Mouse (Mus musculus) MEL (cell line): ENCODE results near the gene Pnpla2. TPM values are rescaled to one million over a fixed set of nuclear protein-coding genes. Genes with fewer than 3 reads are reported as not detected.
A peak's percentile ranks its signal among the peaks of the same experiment; 100 is the strongest.
"Not testable (repeated sequence)": the region's sequence is repeated elsewhere in the genome, so short reads cannot be mapped to it uniquely, and the experiment has no call there.

ENCODE experiments used
- DNase-seq: peaks from one replicate; pipeline ENCODE4 v3.0.0; 2011; ENCODE audit warnings: low read depth, low spot score
- H3K27ac ChIP-seq: 2 replicates; pipeline ENCODE4 v1.5.1; 2012; ENCODE audit warnings: low read depth, mild to moderate bottlenecking, control low read depth, low read length, moderate library complexity; ENCODE audit not compliant: control insufficient read depth
- H3K27me3 ChIP-seq, 2 experiments: fragments of 150-350 bp in 1 of 2; sonication (generic) in 1 of 2; 2 replicates each; pipeline ENCODE4 v1.6.1; 2012; ENCODE audit warnings: low read length in 2 of 2, mild to moderate bottlenecking in 2 of 2, improper control_type of control experiment in 1 of 2, moderate library complexity in 1 of 2; ENCODE audit not compliant: insufficient read depth in 2 of 2, control insufficient read depth in 1 of 2
- H3K36me3 ChIP-seq, 2 experiments: 2 replicates each; pipeline ENCODE4 v1.6.1; 2012 to 2014; ENCODE audit warnings: low read length in 2 of 2, improper control_type of control experiment in 1 of 2, inconsistent platforms in 1 of 2, mild to moderate bottlenecking in 1 of 2; ENCODE audit not compliant: insufficient read depth in 2 of 2, control insufficient read depth in 1 of 2
- H3K4me1 ChIP-seq, 2 experiments: fragments of 150-350 bp in 1 of 2; sonication (generic) in 1 of 2; 2 replicates each; pipeline ENCODE4 v1.6.1; 2012; ENCODE audit warnings: low read length in 2 of 2, improper control_type of control experiment in 1 of 2, mild to moderate bottlenecking in 1 of 2; ENCODE audit not compliant: insufficient read depth in 2 of 2, control insufficient read depth in 1 of 2
- H3K4me3 ChIP-seq, 2 experiments: fragments of 150-350 bp in 1 of 2; sonication (generic) in 1 of 2; 2 replicates each; pipeline ENCODE4 v1.5.1; 2012; ENCODE audit warnings: low read depth in 2 of 2, low read length in 2 of 2, mild to moderate bottlenecking in 2 of 2, moderate library complexity in 2 of 2, control low read depth in 1 of 2, improper control_type of control experiment in 1 of 2; ENCODE audit not compliant: control insufficient read depth in 1 of 2, insufficient read depth in 1 of 2
- H3K79me2 ChIP-seq: 2 replicates; pipeline ENCODE4 v1.6.1; 2012; ENCODE audit warnings: mild to moderate bottlenecking, low read length, moderate library complexity; ENCODE audit not compliant: control insufficient read depth, poor library complexity, insufficient read depth
- H3K9ac ChIP-seq: 2 replicates; pipeline ENCODE4 v1.6.1; 2012; ENCODE audit warnings: low read depth, mild to moderate bottlenecking, control low read depth, low read length, moderate library complexity; ENCODE audit not compliant: control insufficient read depth, poor library complexity, severe bottlenecking
- H3K9me3 ChIP-seq: fragments of 150-350 bp; sonication (generic); replicated peaks from 2 replicates; pipeline ENCODE4 v1.6.1; 2012; ENCODE audit warnings: mild to moderate bottlenecking, low read length, improper control_type of control experiment, moderate library complexity; ENCODE audit not compliant: insufficient read depth
- E2F4 ChIP-seq: IDR thresholded peaks from 2 replicates; pipeline ENCODE4 v1.6.1; 2011; ENCODE audit warnings: low read depth, low read length, improper control_type of control experiment, borderline replicate concordance
- ELF1 ChIP-seq: IDR thresholded peaks from 2 replicates; pipeline ENCODE4 v1.6.1; 2014; ENCODE audit warnings: low read depth, mild to moderate bottlenecking, inconsistent platforms, low read length, improper control_type of control experiment, moderate library complexity
- HCFC1 ChIP-seq: IDR thresholded peaks from 2 replicates; pipeline ENCODE4 v1.6.1; 2012; ENCODE audit warnings: low read depth, mild to moderate bottlenecking, inconsistent platforms, low read length, improper control_type of control experiment, moderate library complexity
- KAT2A ChIP-seq: conservative IDR thresholded peaks from 2 replicates; pipeline ENCODE4 v1.6.1; 2012; ENCODE audit warnings: low read depth, low read length, improper control_type of control experiment, inconsistent platforms
- MAX ChIP-seq: IDR thresholded peaks from 2 replicates; pipeline ENCODE4 v1.6.1; 2011; ENCODE audit warnings: low read length, improper control_type of control experiment
- MEF2A ChIP-seq: IDR thresholded peaks from 2 replicates; pipeline ENCODE4 v1.6.1; 2014; ENCODE audit warnings: low read depth, mild to moderate bottlenecking, inconsistent platforms, low read length, improper control_type of control experiment; ENCODE audit not compliant: poor library complexity, insufficient replicate concordance, severe bottlenecking; ENCODE audit errors: extremely low read depth
- MXI1 ChIP-seq: IDR thresholded peaks from 2 replicates; pipeline ENCODE4 v1.6.1; 2011; ENCODE audit warnings: mild to moderate bottlenecking, low read depth, low read length, improper control_type of control experiment
- MYB ChIP-seq: IDR thresholded peaks from 2 replicates; pipeline ENCODE4 v1.6.1; 2011; ENCODE audit warnings: mild to moderate bottlenecking, low read depth, low read length, improper control_type of control experiment
- MYC ChIP-seq: IDR thresholded peaks from 2 replicates; pipeline ENCODE4 v1.6.1; 2011; ENCODE audit warnings: low read depth, mild to moderate bottlenecking, low read length, improper control_type of control experiment, moderate library complexity
- NELFE ChIP-seq: IDR thresholded peaks from 2 replicates; pipeline ENCODE4 v1.6.1; 2011; ENCODE audit warnings: low read depth, low read length, improper control_type of control experiment
- POLR2A ChIP-seq, 2 experiments: IDR thresholded peaks; 2 replicates each; pipeline ENCODE4 v1.6.1; 2011 to 2012; ENCODE audit warnings: low read length in 2 of 2, mild to moderate bottlenecking in 2 of 2, control low read depth in 1 of 2, improper control_type of control experiment in 1 of 2, low read depth in 1 of 2, moderate library complexity in 1 of 2; ENCODE audit not compliant: control insufficient read depth in 1 of 2, insufficient read depth in 1 of 2, poor library complexity in 1 of 2
- POLR2AphosphoS2 ChIP-seq: IDR thresholded peaks from 2 replicates; pipeline ENCODE4 v1.6.1; 2011; ENCODE audit warnings: low read length, improper control_type of control experiment
- SIN3A ChIP-seq: IDR thresholded peaks from 2 replicates; pipeline ENCODE4 v1.6.1; 2012; ENCODE audit warnings: low read length, improper control_type of control experiment, inconsistent platforms
- TBP ChIP-seq: IDR thresholded peaks from 2 replicates; pipeline ENCODE4 v1.8.0; 2011; ENCODE audit warnings: low read depth, low read length, improper control_type of control experiment
- TCF12 ChIP-seq: IDR thresholded peaks from 2 replicates; pipeline ENCODE4 v1.6.1; 2014; ENCODE audit warnings: low read depth, mild to moderate bottlenecking, inconsistent platforms, low read length, improper control_type of control experiment, moderate library complexity
- ZKSCAN1 ChIP-seq: IDR thresholded peaks from 2 replicates; pipeline ENCODE4 v1.6.1; 2012; ENCODE audit warnings: low read depth, mild to moderate bottlenecking, inconsistent platforms, low read length, improper control_type of control experiment, moderate library complexity
- ZMIZ1 ChIP-seq: IDR thresholded peaks from 2 replicates; pipeline ENCODE4 v1.6.1; 2012; ENCODE audit warnings: low read depth, mild to moderate bottlenecking, inconsistent platforms, low read length, improper control_type of control experiment, moderate library complexity
- ZNF384 ChIP-seq: IDR thresholded peaks from 2 replicates; pipeline ENCODE4 v1.6.1; 2012; ENCODE audit warnings: low read depth, mild to moderate bottlenecking, inconsistent platforms, low read length, improper control_type of control experiment
- polyA plus RNA-seq, 2 experiments: library from polyadenylated mRNA; stranded (reverse) in 1 of 2; unstranded in 1 of 2; fragments of >175 nt in 1 of 2; fragments of >200 nt in 1 of 2; gene quantifications; 2 replicates each; pipeline versions ENCODE4 v1.2.1 to v1.2.4; 2012; ENCODE audit warnings: low replicate concordance in 2 of 2, low read depth in 1 of 2; ENCODE audit not compliant: insufficient read length in 2 of 2, insufficient read depth in 1 of 2, missing spikeins in 1 of 2
- total RNA-seq: library from RNA; depleted of rRNA; stranded (reverse); fragments of 300-350 nt; gene quantifications from 2 replicates; pipeline ENCODE4 v1.2.3, GENCODE M21; 2012

Gene Pnpla2
- total and polyA plus RNA-seq, 3 experiments: 8.3 to 38.6 TPM; not detected in 1

- Histone ChIP-seq H3K4me3 (peak within 1 kb of the TSS; percentile 62 to 85), H3K27ac (peak within 1 kb of the TSS; percentile 84), H3K79me2 (peaks cover 36% of the 10 kb centered on the region), H3K9ac (peak within 1 kb of the TSS; percentile 88), H3K9me3 (no peaks in the 10 kb centered on the region), H3K4me1 (peaks cover 0 to 19% of the 10 kb centered on the region in 2 experiments; a peak in 2 of 4 replicates), H3K36me3 (peaks cover 8 to 18% of the 10 kb centered on the region in 2 experiments), H3K27me3 (no peaks in the 10 kb centered on the region)
- TF ChIP-seq MAX: peak; percentile 80
- TF ChIP-seq SIN3A: peak; percentile 82
- TF ChIP-seq NELFE: peak; percentile 79
- TF ChIP-seq E2F4: peak; percentile 99
- TF ChIP-seq MXI1: peak; percentile 90
- peak; percentile 63 for TF ChIP-seq TCF12
- TF ChIP-seq ELF1: peak; percentile 90
- TF ChIP-seq ZMIZ1: 0 out of 2 replicates have a peak, but pooled peaks have one; percentile 41
- TF ChIP-seq POLR2A (IDR thresholded peaks at IDR 0.05; ENCODE audit: control insufficient read depth in 1 of 2, insufficient read depth in 1 of 2, low read depth in 1 of 2, low read length in 2 of 2, poor library complexity in 1 of 2): peak; percentile 66 to 91; a peak in 3 of 4 replicates
- TF ChIP-seq KAT2A: no peak; the same call in 1 of the 2 replicates
- peak; percentile 81 for TF ChIP-seq POLR2AphosphoS2
- peak; percentile 76 for TF ChIP-seq HCFC1
- no peak for TF ChIP-seq MYB
- TF ChIP-seq TBP: peak; percentile 77
- TF ChIP-seq ZKSCAN1: no peak
- peak; percentile 83; the same call in 1 of the 2 replicates for TF ChIP-seq MYC
- no peak for TF ChIP-seq MEF2A
- peak; percentile 91 for DNase-seq
Measured at GRCm38 (mm10) chr7:141443828-141444237, 11.2 kb upstream of the Pnpla2 start, which contains the start of gene Pidd1. Gene Pidd1, minus strand, starts transcription at chr7:141444025.

- peaks cover 0 to 36% of the 10 kb centered on the region in 2 experiments; a peak in 2 of 4 replicates for H3K4me1 ChIP-seq
- not testable (repeated sequence) for H3K9me3 ChIP-seq, DNase-seq, H3K27me3 ChIP-seq
- peaks cover 46% of the 10 kb centered on the region for H3K79me2 ChIP-seq
- H3K27ac ChIP-seq: peak overlapping the region; percentile 69
- H3K36me3 ChIP-seq: peaks cover 15 to 32% of the 10 kb centered on the region in 2 experiments
- peak overlapping the region; percentile 80 for H3K9ac ChIP-seq
- peak overlapping the region; percentile 45 to 87 for H3K4me3 ChIP-seq
- peak; percentile 83 for TF ChIP-seq ZNF384
Measured at GRCm38 (mm10) chr7:141446374-141446773, 8.6 kb upstream of the Pnpla2 start.
